Mouse (Mus musculus) 416B (cell line): ENCODE data around the gene Lama2.

ENCODE experiments used
- DNase-seq: peaks from one replicate; pipeline ENCODE4 v3.0.0; 2011; ENCODE audit warnings: low read depth

Gene Lama2

GRCm38 (mm10) chr10:27184185-27184584 is 435.4 kb downstream of the Lama2 start:
- no peak for DNase-seq

- DNase-seq = no peak
These were observed 445.3 kb downstream of the Lama2 start for GRCm38 (mm10) chr10:27174271-27174670.

- no peak for DNase-seq
These were observed 454.8 kb downstream of the Lama2 start for GRCm38 (mm10) chr10:27164738-27165137.

- peak; percentile 52 for DNase-seq
These were observed 457.2 kb downstream of the Lama2 start for GRCm38 (mm10) chr10:27162364-27162763.

GRCm38 (mm10) chr10:27150220-27150619 is 469.3 kb downstream of the Lama2 start:
- no peak for DNase-seq

GRCm38 (mm10) chr10:27140422-27140821 is 479.1 kb downstream of the Lama2 start:
- DNase-seq = no peak

GRCm38 (mm10) chr10:27135768-27136167 is 483.8 kb downstream of the Lama2 start:
- no peak for DNase-seq

- DNase-seq = peak; percentile 74
These were observed 486.4 kb downstream of the Lama2 start for GRCm38 (mm10) chr10:27133135-27133534.

- no peak for DNase-seq
These were observed 492.1 kb downstream of the Lama2 start for GRCm38 (mm10) chr10:27127454-27127853.

GRCm38 (mm10) chr10:27123763-27124162 is 495.8 kb downstream of the Lama2 start:
- no peak for DNase-seq

GRCm38 (mm10) chr10:27117815-27118214 is 501.7 kb downstream of the Lama2 start:
- peak; percentile 14 for DNase-seq

GRCm38 (mm10) chr10:27116938-27117647 is 502.5 kb downstream of the Lama2 start:
- DNase-seq = peak; percentile 16

GRCm38 (mm10) chr10:27114131-27114530 is 505.4 kb downstream of the Lama2 start:
- DNase-seq = no peak

GRCm38 (mm10) chr10:27103811-27104210 is 515.7 kb downstream of the Lama2 start:
- DNase-seq = no peak

- DNase-seq = no peak
These were observed 517.7 kb downstream of the Lama2 start for GRCm38 (mm10) chr10:27101800-27102353.

GRCm38 (mm10) chr10:27077113-27077512 is 542.4 kb downstream of the Lama2 start:
- no peak for DNase-seq

- DNase-seq = no peak
These were observed 550.6 kb downstream of the Lama2 start for GRCm38 (mm10) chr10:27068794-27069435.

- no peak for DNase-seq
These were observed 555.9 kb downstream of the Lama2 start for GRCm38 (mm10) chr10:27063671-27064070.

- DNase-seq = no peak
These were observed 565.1 kb downstream of the Lama2 start for GRCm38 (mm10) chr10:27054488-27054887.

GRCm38 (mm10) chr10:27047196-27047595 is 572.4 kb downstream of the Lama2 start:
- DNase-seq = no peak

GRCm38 (mm10) chr10:27041812-27042211 is 577.7 kb downstream of the Lama2 start:
- no peak for DNase-seq

GRCm38 (mm10) chr10:27022707-27023106 is 596.9 kb downstream of the Lama2 start:
- no peak for DNase-seq

GRCm38 (mm10) chr10:27012804-27013365 is 606.7 kb downstream of the Lama2 start:
- DNase-seq = peak; percentile 64
